Mouse (Mus musculus): ENCODE data around the gene Fancc. TPM values are rescaled to one million over a fixed set of nuclear protein-coding genes. Genes with fewer than 3 reads are reported as not detected.

Gene Fancc
- polyA plus RNA-seq, 1 experiment: 9.0 TPM

DNA sequence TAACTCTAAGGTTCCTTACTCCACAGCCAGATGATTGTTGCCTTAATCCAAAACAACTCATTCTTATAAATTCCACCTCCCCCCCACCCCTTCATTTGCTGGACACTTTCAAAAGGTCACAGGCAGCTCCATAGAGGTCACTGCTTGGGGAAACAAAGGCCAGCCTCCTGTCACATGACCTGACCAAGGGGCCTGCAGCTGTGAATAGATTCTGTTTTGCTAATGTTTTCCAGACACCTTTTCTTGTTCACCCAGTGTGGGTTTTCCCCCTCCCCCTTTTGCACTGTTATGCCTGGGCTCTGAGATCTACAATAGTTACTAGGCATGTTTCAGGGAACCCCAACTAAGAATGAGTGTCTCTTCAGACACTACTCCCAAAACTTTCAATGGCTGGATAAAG is 44.4 kb upstream of the Fancc start:
- TF ChIP-seq POLR2A (IDR thresholded peaks at IDR 0.05; ENCODE audit: low read depth, low read length): no peak
- no peak for TF ChIP-seq CTCF (conservative IDR thresholded peaks at IDR 0.05; ENCODE audit: insufficient read depth, insufficient read length, low read depth, low read length)
- DNase-seq: no peak
- Histone ChIP-seq H3K4me1 (ENCODE audit: control insufficient read depth, insufficient read depth, low read length) (peaks cover 35% of the 10 kb centered on the region), H3K4me3 (ENCODE audit: insufficient read depth, low read depth, low read length) (no peak overlapping the region), H3K27ac (ENCODE audit: insufficient read depth, low read depth, low read length) (no peak overlapping the region), H3K36me3 (ENCODE audit: control insufficient read depth, insufficient read depth, low read length) (no peaks in the 10 kb centered on the region), H3K27me3 (replicated peaks; ENCODE audit: control insufficient read depth, insufficient read depth, low read length) (no peaks in the 10 kb centered on the region)

DNA sequence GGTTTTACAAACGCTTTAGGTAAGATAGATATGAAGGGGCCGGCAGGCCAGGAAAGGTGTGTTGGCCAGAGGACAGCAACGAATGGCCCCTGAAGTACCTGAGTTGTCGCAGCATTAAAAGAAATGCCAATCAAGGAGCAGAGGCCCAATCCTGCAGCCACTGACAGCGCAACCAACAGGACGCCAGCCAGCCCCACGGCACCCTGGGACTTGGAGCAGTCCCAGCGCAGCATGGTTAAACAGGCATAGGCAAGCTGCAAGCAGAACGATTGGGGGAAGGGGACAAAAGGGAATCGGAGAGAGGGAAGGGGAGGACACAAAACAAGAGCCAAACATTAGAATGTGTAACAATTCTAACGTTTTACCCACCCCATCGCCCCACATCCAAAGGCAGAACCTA is 43.5 kb upstream of the Fancc start:
- WGBS: 91% methylated on average over 12 of the region's 12 CpGs
- Histone ChIP-seq H3K27me3 (replicated peaks; ENCODE audit: control insufficient read depth, insufficient read depth, low read length) (no peaks in the 10 kb centered on the region), H3K36me3 (ENCODE audit: control insufficient read depth, insufficient read depth, low read length) (no peaks in the 10 kb centered on the region; the same call in 1 of the 2 replicates), H3K4me3 (ENCODE audit: insufficient read depth, low read depth, low read length) (no peak overlapping the region), H3K4me1 (ENCODE audit: control insufficient read depth, insufficient read depth, low read length) (peaks cover 34% of the 10 kb centered on the region), H3K27ac (ENCODE audit: insufficient read depth, low read depth, low read length) (no peak overlapping the region)
- DNase-seq: no peak
- no peak for TF ChIP-seq POLR2A (IDR thresholded peaks at IDR 0.05; ENCODE audit: low read depth, low read length)
- TF ChIP-seq CTCF (conservative IDR thresholded peaks at IDR 0.05; ENCODE audit: insufficient read depth, insufficient read length, low read depth, low read length): no peak

- H3K27ac ChIP-seq (ENCODE audit: insufficient read depth, low read depth, low read length): no peak overlapping the region
- no peaks in the 10 kb centered on the region for H3K4me1 ChIP-seq (ENCODE audit: control insufficient read depth, insufficient read depth, low read length)
- no peaks in the 10 kb centered on the region for H3K27me3 ChIP-seq (replicated peaks; ENCODE audit: control insufficient read depth, insufficient read depth, low read length)
- no peak for DNase-seq
- no peak overlapping the region for H3K4me3 ChIP-seq (ENCODE audit: insufficient read depth, low read depth, low read length)
- peaks cover 6% of the 10 kb centered on the region for H3K36me3 ChIP-seq (ENCODE audit: control insufficient read depth, insufficient read depth, low read length)
- 64% methylated on average over 4 of the region's 4 CpGs for WGBS
- TF ChIP-seq POLR2A (IDR thresholded peaks at IDR 0.05; ENCODE audit: low read depth, low read length): no peak
- TF ChIP-seq CTCF (conservative IDR thresholded peaks at IDR 0.05; ENCODE audit: insufficient read depth, insufficient read length, low read depth, low read length): no peak
These were observed 37.9 kb upstream of the Fancc start for GRCm38 (mm10) chr13:63534981-63535380.

DNA sequence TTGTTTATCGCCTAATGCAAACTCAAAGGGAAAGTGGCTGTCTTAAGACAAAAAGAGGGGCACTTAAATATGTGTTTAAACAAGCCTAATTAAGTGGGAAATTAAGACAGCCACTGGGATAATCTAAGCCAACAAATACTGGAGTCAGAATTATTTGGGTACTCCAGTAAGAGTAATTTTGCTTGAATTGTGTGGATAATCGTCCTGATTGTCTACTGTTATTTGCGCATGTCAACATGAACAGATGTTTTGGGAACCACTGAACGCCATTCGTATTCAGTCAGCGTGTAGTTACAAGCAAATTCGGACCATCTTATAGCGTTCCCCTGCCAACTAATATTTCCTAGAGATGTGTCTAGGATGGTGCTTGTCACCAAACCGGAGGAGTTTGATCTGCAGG is 33.8 kb upstream of the Fancc start:
- WGBS: 90% methylated on average over 9 of the region's 9 CpGs
- Histone ChIP-seq H3K4me1 (ENCODE audit: control insufficient read depth, insufficient read depth, low read length) (no peaks in the 10 kb centered on the region), H3K27me3 (replicated peaks; ENCODE audit: control insufficient read depth, insufficient read depth, low read length) (no peaks in the 10 kb centered on the region), H3K36me3 (ENCODE audit: control insufficient read depth, insufficient read depth, low read length) (peaks cover 6% of the 10 kb centered on the region), H3K27ac (ENCODE audit: insufficient read depth, low read depth, low read length) (no peak overlapping the region), H3K4me3 (ENCODE audit: insufficient read depth, low read depth, low read length) (no peak overlapping the region)
- no peak for DNase-seq
- no peak for TF ChIP-seq POLR2A (IDR thresholded peaks at IDR 0.05; ENCODE audit: low read depth, low read length)
- no peak for TF ChIP-seq CTCF (conservative IDR thresholded peaks at IDR 0.05; ENCODE audit: insufficient read depth, insufficient read length, low read depth, low read length)

DNA sequence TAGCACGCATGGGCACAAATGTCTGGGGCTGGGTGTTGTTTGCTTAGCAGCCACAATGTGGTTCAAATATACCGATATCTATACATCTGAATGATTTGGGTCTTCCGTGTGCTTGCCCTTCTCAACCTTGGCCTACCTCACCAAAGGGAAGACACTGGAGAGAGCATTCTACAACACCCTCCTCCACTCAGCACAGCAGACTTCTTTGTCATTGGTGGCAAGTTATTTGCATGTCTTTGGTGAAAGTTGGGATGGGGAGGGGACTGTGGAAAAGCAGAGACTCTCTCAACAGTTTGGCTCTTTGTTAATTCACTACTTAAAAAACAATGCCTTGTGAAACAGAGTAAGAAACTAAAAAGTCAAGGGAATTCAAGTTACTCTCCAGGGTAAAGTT is 33.3 kb upstream of the Fancc start:
- no peak for DNase-seq
- 80% methylated on average over 3 of the region's 3 CpGs for WGBS
- Histone ChIP-seq H3K4me1 (ENCODE audit: control insufficient read depth, insufficient read depth, low read length) (no peaks in the 10 kb centered on the region), H3K36me3 (ENCODE audit: control insufficient read depth, insufficient read depth, low read length) (peaks cover 6% of the 10 kb centered on the region), H3K27ac (ENCODE audit: insufficient read depth, low read depth, low read length) (no peak overlapping the region), H3K4me3 (ENCODE audit: insufficient read depth, low read depth, low read length) (no peak overlapping the region), H3K27me3 (replicated peaks; ENCODE audit: control insufficient read depth, insufficient read depth, low read length) (no peaks in the 10 kb centered on the region)
- TF ChIP-seq CTCF (conservative IDR thresholded peaks at IDR 0.05; ENCODE audit: insufficient read depth, insufficient read length, low read depth, low read length) (no peak), POLR2A (IDR thresholded peaks at IDR 0.05; ENCODE audit: low read depth, low read length) (no peak)

DNA sequence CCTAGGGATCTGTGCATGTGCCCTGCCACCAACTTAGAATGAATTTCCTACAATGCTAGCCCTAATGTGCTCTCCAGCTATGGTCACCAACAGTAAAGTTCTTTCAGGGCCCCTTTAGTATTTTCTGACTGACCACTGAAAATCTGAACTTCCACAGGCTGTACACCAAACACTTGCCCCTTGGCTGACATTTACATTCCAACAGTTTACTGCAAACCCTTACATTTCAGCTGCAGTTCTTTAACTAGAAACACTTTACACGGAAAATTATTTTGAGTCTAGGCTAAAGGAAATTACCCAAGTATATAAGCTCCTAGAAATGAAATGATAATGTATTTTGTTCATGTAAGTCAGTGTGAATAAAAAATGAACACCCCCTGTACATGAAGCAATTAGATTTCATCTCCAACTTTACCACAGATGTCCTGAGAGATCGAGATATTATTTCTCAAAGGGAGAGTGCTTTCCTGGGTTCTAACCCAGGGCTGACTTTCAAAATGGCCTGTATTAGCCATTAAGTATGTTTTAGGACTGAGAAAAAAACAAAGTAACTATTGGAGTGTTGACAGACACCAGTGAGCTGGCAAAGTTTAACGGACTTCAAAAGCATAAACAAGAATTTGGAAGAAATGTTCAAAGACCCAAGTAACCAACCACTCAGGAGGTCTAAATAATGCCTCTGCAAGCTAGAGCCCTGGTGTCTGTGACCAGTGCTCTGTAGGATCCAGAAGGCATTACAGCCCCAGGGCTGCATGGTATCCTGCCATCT is 32.7 kb upstream of the Fancc start:
- H3K4me3 ChIP-seq (ENCODE audit: insufficient read depth, low read depth, low read length): no peak overlapping the region
- DNase-seq: no peak
- no peaks in the 10 kb centered on the region for H3K4me1 ChIP-seq (ENCODE audit: control insufficient read depth, insufficient read depth, low read length)
- WGBS: 59% methylated on average over 3 of the region's 3 CpGs
- no peaks in the 10 kb centered on the region for H3K27me3 ChIP-seq (replicated peaks; ENCODE audit: control insufficient read depth, insufficient read depth, low read length)
- H3K36me3 ChIP-seq (ENCODE audit: control insufficient read depth, insufficient read depth, low read length): peaks cover 6% of the 10 kb centered on the region
- no peak overlapping the region for H3K27ac ChIP-seq (ENCODE audit: insufficient read depth, low read depth, low read length)
- TF ChIP-seq CTCF (conservative IDR thresholded peaks at IDR 0.05; ENCODE audit: insufficient read depth, insufficient read length, low read depth, low read length) (no peak), POLR2A (IDR thresholded peaks at IDR 0.05; ENCODE audit: low read depth, low read length) (no peak)

DNA sequence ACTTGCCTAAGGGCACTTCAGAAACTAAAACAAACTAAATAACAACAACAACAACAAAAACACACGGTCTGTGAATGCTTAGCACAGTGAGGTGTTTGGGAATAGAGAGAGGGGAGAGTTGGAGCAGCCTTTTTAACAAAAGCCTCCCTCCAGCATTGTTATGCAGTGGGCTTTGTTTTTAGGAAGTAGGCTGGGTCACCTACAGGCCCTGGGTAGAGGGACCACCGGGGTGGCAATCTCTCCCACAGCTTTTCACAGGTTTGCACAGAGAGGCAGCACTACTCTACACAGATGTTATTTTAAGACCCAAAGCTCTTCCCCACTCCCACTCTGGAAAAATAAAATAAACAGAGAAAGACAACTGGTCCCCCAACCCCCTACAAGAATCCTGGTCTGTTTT is 31.8 kb upstream of the Fancc start:
- no peak for TF ChIP-seq POLR2A (IDR thresholded peaks at IDR 0.05; ENCODE audit: low read depth, low read length)
- TF ChIP-seq CTCF (conservative IDR thresholded peaks at IDR 0.05; ENCODE audit: insufficient read depth, insufficient read length, low read depth, low read length): no peak
- H3K4me1 ChIP-seq (ENCODE audit: control insufficient read depth, insufficient read depth, low read length): no peaks in the 10 kb centered on the region
- no peak overlapping the region for H3K27ac ChIP-seq (ENCODE audit: insufficient read depth, low read depth, low read length)
- no peaks in the 10 kb centered on the region for H3K27me3 ChIP-seq (replicated peaks; ENCODE audit: control insufficient read depth, insufficient read depth, low read length)
- no peak overlapping the region for H3K4me3 ChIP-seq (ENCODE audit: insufficient read depth, low read depth, low read length)
- peaks cover 5% of the 10 kb centered on the region for H3K36me3 ChIP-seq (ENCODE audit: control insufficient read depth, insufficient read depth, low read length)
- 43% methylated on average over 2 of the region's 2 CpGs for WGBS
- no peak for DNase-seq

All from kidney, adult 2 months (tissue).